Mouse (Mus musculus) liver, embryonic 14.5 days (tissue): ENCODE results near the gene Calcoco2. TPM values are rescaled to one million over a fixed set of nuclear protein-coding genes. Genes with fewer than 3 reads are reported as not detected.

Experiments
- ATAC-seq: fragments of 200-750 bp; cut with Nextera tagmentation; 2 replicates; pipeline ENCODE4 v1.8.0; 2017; ENCODE audit warnings: moderate number of reproducible peaks, mild to moderate bottlenecking, moderate library complexity; ENCODE audit not compliant: insufficient read depth
- DNase-seq, 3 experiments: peaks; one replicate each; pipeline ENCODE4 v3.0.0-alpha.2; 2012 to 2013; ENCODE audit warnings: low read depth in 3 of 3, low spot score in 3 of 3
- H3K27ac ChIP-seq: fragments of 300-500 bp; sonication (generic); 2 replicates; pipeline ENCODE4 v1.5.1; 2014; ENCODE audit warnings: moderate library complexity, mild to moderate bottlenecking, control low read depth, inconsistent platforms
- H3K27me3 ChIP-seq: fragments of 300-500 bp; sonication (generic); 2 replicates; pipeline ENCODE4 v1.6.1; 2014; ENCODE audit warnings: mild to moderate bottlenecking, low read length, moderate library complexity; ENCODE audit not compliant: control insufficient read depth, insufficient read depth
- H3K36me3 ChIP-seq: fragments of 300-500 bp; sonication (generic); replicated peaks from 2 replicates; pipeline ENCODE4 v1.6.1; 2014; ENCODE audit warnings: low read depth; ENCODE audit not compliant: control insufficient read depth, insufficient read depth
- H3K4me1 ChIP-seq, 2 experiments: fragments of 200-500 bp in 1 of 2; fragments of 300-500 bp in 1 of 2; sonication (generic) in 1 of 2; replicated peaks; 2 replicates each; pipeline ENCODE4 v1.6.1; 2012 to 2014; ENCODE audit warnings: antibody characterized with exemption in 1 of 2, inconsistent platforms in 1 of 2, low read length in 1 of 2; ENCODE audit not compliant: control insufficient read depth in 2 of 2, insufficient read depth in 2 of 2
- H3K4me2 ChIP-seq: fragments of 300-500 bp; sonication (generic); 2 replicates; pipeline ENCODE4 v1.6.1; 2014; ENCODE audit warnings: low read depth, mild to moderate bottlenecking, control low read depth, moderate library complexity
- H3K4me3 ChIP-seq, 2 experiments: fragments of 200-500 bp in 1 of 2; fragments of 300-500 bp in 1 of 2; sonication (generic) in 1 of 2; 2 replicates each; pipeline ENCODE4 v1.5.1; 2012 to 2014; ENCODE audit warnings: low read depth in 2 of 2, low read length in 2 of 2, mild to moderate bottlenecking in 2 of 2, control low read depth in 1 of 2, inconsistent platforms in 1 of 2, moderate library complexity in 1 of 2; ENCODE audit not compliant: insufficient read depth in 1 of 2
- H3K9ac ChIP-seq: fragments of 300-500 bp; sonication (generic); replicated peaks from 2 replicates; pipeline ENCODE4 v1.6.1; 2014; ENCODE audit warnings: mild to moderate bottlenecking, control low read depth, moderate library complexity
- H3K9me3 ChIP-seq: fragments of 300-500 bp; sonication (generic); 2 replicates; pipeline ENCODE4 v1.6.1; 2016; ENCODE audit warnings: low read length, mixed read lengths; ENCODE audit not compliant: control insufficient read depth
- CTCF ChIP-seq: IDR thresholded peaks from 2 replicates; pipeline ENCODE4 v1.5.1; 2016; ENCODE audit warnings: antibody characterized with exemption, low read depth, control low read depth
- EP300 ChIP-seq: IDR thresholded peaks from 2 replicates; pipeline ENCODE4 v1.6.1; 2016; ENCODE audit warnings: antibody characterized with exemption, low read depth
- WGBS: fragments of 180-500 bp; shearing (Covaris S2); extraction: QIAGEN DNeasy Blood & Tissue Kit; methylation state at CpG from one replicate; pipeline ENCODE4 v1.1.7; 2014; ENCODE audit not compliant: insufficient replicate concordance; 5-methylcytosine and 5-hydroxymethylcytosine counted together
- polyA plus RNA-seq, 2 experiments: library from polyadenylated mRNA; depleted of rRNA in 1 of 2; stranded (reverse) in 1 of 2; unstranded in 1 of 2; fragments of >200 nt; fragmentation: Nextera tagmentation in 1 of 2; extraction: Ambion mirVana in 1 of 2; gene quantifications; 2 replicates each; pipeline versions ENCODE4 v1.2.1 to v1.2.3; 2012 to 2014

Calcoco2 gene
- polyA plus RNA-seq, 2 experiments, result not detected

DNA sequence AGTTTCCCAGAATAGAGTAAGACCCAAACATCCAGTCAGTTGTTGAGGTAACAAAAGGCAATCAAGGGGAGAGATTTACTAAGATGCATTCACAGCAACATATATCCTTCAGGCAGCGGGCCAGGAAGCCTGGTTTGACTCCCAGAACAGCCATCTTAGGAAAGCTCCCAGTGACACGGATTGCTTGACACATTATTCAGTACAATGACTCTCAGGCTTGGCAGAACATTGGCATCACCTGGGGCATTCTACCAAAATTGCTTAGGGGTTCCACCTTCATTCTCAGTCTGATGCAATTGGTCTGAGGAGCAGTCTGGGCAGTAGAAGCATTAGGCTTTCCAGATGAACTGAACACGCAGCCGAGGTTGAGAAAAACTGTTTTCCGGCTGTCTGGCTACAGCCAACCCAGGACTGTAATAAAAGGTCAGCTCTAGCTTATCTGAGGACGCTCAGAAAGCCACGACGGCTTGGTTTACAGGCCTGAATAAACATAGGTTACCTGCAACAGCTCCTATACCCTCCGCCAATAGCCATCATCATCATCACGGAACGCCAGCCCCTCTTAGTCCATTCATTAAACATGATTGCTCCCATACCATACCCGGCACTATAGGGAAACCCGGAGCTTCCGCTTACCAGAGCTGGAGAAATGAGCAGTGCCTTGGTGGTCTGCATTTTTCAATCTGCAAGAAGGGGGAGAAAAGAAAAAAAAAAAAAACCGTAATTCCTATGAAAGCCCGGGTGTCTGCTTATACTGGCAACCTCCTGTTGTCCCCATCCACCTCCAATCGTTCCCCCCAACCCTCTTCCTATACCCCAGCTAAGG lies 37.2 kb downstream of the Calcoco2 start:
- Histone ChIP-seq H3K9ac (peak overlapping the region; percentile 84), H3K27ac (peak overlapping the region; percentile 71), H3K27me3 (no peaks in the 10 kb centered on the region), H3K4me2 (peak overlapping the region; percentile 95), H3K36me3 (peaks cover 8% of the 10 kb centered on the region), H3K4me3 (peak overlapping the region; percentile 66 to 82), H3K9me3 (no peaks in the 10 kb centered on the region), H3K4me1 (peaks cover 8 to 15% of the 10 kb centered on the region in 2 experiments)
- no peak for TF ChIP-seq CTCF
- no peak for TF ChIP-seq EP300
- DNase-seq, result no peak
- no peak for ATAC-seq
- WGBS, result 9% methylated on average over 17 of the region's 17 CpGs

- TF ChIP-seq CTCF (no peak), EP300 (no peak)
- WGBS, result 73% methylated on average over 6 of the region's 9 CpGs
- peak overlapping the region in 1 of 2 experiments; percentile 82; a peak in 2 of 4 replicates for H3K4me3 ChIP-seq
- peaks cover 8% of the 10 kb centered on the region for H3K36me3 ChIP-seq
- ATAC-seq, result no peak
- H3K4me1 ChIP-seq, result peaks cover 8 to 16% of the 10 kb centered on the region in 2 experiments
- no peaks in the 10 kb centered on the region for H3K27me3 ChIP-seq
- no peaks in the 10 kb centered on the region for H3K9me3 ChIP-seq
- no peak for DNase-seq
- peak overlapping the region; percentile 9; the same call in 1 of the 2 replicates for H3K9ac ChIP-seq
- peak overlapping the region; percentile 95 for H3K4me2 ChIP-seq
- H3K27ac ChIP-seq, result no peak overlapping the region
Observed at GRCm38 (mm10) chr11:96073295-96073993, 38.3 kb downstream of the Calcoco2 start.

GRCm38 (mm10) chr11:96071013-96071412 lies 40.8 kb downstream of the Calcoco2 start:
- Histone ChIP-seq H3K4me1 (peaks cover 0 to 11% of the 10 kb centered on the region in 2 experiments), H3K4me3 (no peak overlapping the region), H3K4me2 (no peak overlapping the region), H3K27ac (no peak overlapping the region), H3K9me3 (no peaks in the 10 kb centered on the region), H3K27me3 (no peaks in the 10 kb centered on the region), H3K36me3 (peaks cover 8% of the 10 kb centered on the region), H3K9ac (no peak overlapping the region)
- DNase-seq, result no peak
- WGBS, result 72% methylated on average over 1 of the region's 1 CpGs
- no peak for ATAC-seq
- TF ChIP-seq CTCF (no peak), EP300 (no peak)

- no peaks in the 10 kb centered on the region for H3K27me3 ChIP-seq
- H3K4me1 ChIP-seq, result peaks cover 4 to 15% of the 10 kb centered on the region in 2 experiments
- ATAC-seq (no peak), DNase-seq (no peak)
- H3K9me3 ChIP-seq, result no peaks in the 10 kb centered on the region
- TF ChIP-seq EP300 (no peak), CTCF (no peak)
- WGBS, result 83% methylated on average over 7 of the region's 7 CpGs
- no peak overlapping the region for H3K4me3 ChIP-seq
- no peak overlapping the region for H3K9ac ChIP-seq
- H3K36me3 ChIP-seq, result peaks cover 8% of the 10 kb centered on the region
- no peak overlapping the region for H3K27ac ChIP-seq
- no peak overlapping the region for H3K4me2 ChIP-seq
Observed at GRCm38 (mm10) chr11:96070353-96070752, 41.4 kb downstream of the Calcoco2 start.

- whole genome bisulfite sequencing, result 64% methylated on average over 5 of the region's 5 CpGs
- DNase-seq (no peak), ATAC-seq (no peak)
- Histone ChIP-seq H3K4me3 (no peak overlapping the region), H3K9me3 (no peaks in the 10 kb centered on the region), H3K4me2 (no peak overlapping the region), H3K27me3 (no peaks in the 10 kb centered on the region), H3K4me1 (peaks cover 10 to 17% of the 10 kb centered on the region in 2 experiments), H3K9ac (no peak overlapping the region), H3K27ac (no peak overlapping the region), H3K36me3 (peaks cover 6% of the 10 kb centered on the region)
- TF ChIP-seq EP300 (no peak), CTCF (no peak)
Observed at GRCm38 (mm10) chr11:96068231-96068630, 43.5 kb downstream of the Calcoco2 start.
